Mouse (Mus musculus) stomach, embryonic 16.5 days (tissue): ENCODE data around the gene Abt1. TPM values are rescaled to one million over a fixed set of nuclear protein-coding genes. Genes with fewer than 3 reads are reported as not detected.

Experiments used
- ATAC-seq: fragments of 200-750 bp; cut with Nextera tagmentation; 2 replicates; pipeline ENCODE4 v1.8.0; 2017; ENCODE audit warnings: moderate number of reproducible peaks, moderate TSS enrichment; ENCODE audit not compliant: insufficient read depth, low FRiP score
- H3K27ac ChIP-seq: fragments of 300-500 bp; sonication (generic); 2 replicates; pipeline ENCODE4 v1.5.1; 2014; ENCODE audit warnings: low read length
- H3K27me3 ChIP-seq: fragments of 300-500 bp; sonication (generic); 2 replicates; pipeline ENCODE4 v1.6.1; 2014; ENCODE audit warnings: low read length, control low read depth, mixed read lengths; ENCODE audit not compliant: control insufficient read depth, insufficient read depth
- H3K36me3 ChIP-seq: fragments of 300-500 bp; sonication (generic); 2 replicates; pipeline ENCODE4 v1.6.1; 2014; ENCODE audit warnings: low read length; ENCODE audit not compliant: control insufficient read depth, insufficient read depth
- H3K4me1 ChIP-seq: fragments of 300-500 bp; sonication (generic); 2 replicates; pipeline ENCODE4 v1.6.1; 2014; ENCODE audit warnings: low read length, control low read depth, mixed read lengths; ENCODE audit not compliant: control insufficient read depth, insufficient read depth
- H3K4me2 ChIP-seq: fragments of 300-500 bp; sonication (generic); 2 replicates; pipeline ENCODE4 v1.6.1; 2014; ENCODE audit warnings: low read depth, low read length, mixed read lengths
- H3K4me3 ChIP-seq: fragments of 300-500 bp; sonication (generic); replicated peaks from 2 replicates; pipeline ENCODE4 v1.5.1; 2014; ENCODE audit warnings: mild to moderate bottlenecking, low read length
- H3K9ac ChIP-seq: fragments of 300-500 bp; sonication (generic); 2 replicates; pipeline ENCODE4 v1.6.1; 2014; ENCODE audit warnings: low read length
- H3K9me3 ChIP-seq: fragments of 300-500 bp; sonication (generic); replicated peaks from 2 replicates; pipeline ENCODE4 v1.6.1; 2016; ENCODE audit warnings: low read length, control low read depth; ENCODE audit not compliant: control insufficient read depth
- WGBS: fragments of 180-500 bp; shearing (Covaris S2); extraction: QIAGEN DNeasy Blood & Tissue Kit; methylation state at CpG from one replicate; pipeline ENCODE4 v1.1.7; 2014; 5-methylcytosine and 5-hydroxymethylcytosine counted together
- polyA plus RNA-seq: library from polyadenylated mRNA; unstranded; fragments of >200 nt; fragmentation: Nextera tagmentation; extraction: Ambion mirVana; gene quantifications from 2 replicates; pipeline ENCODE4 v1.2.1, GENCODE M21; 2015

The Abt1 gene
- polyA plus RNA-seq, 1 experiment from 2014 or later, result 11.4 TPM

DNA sequence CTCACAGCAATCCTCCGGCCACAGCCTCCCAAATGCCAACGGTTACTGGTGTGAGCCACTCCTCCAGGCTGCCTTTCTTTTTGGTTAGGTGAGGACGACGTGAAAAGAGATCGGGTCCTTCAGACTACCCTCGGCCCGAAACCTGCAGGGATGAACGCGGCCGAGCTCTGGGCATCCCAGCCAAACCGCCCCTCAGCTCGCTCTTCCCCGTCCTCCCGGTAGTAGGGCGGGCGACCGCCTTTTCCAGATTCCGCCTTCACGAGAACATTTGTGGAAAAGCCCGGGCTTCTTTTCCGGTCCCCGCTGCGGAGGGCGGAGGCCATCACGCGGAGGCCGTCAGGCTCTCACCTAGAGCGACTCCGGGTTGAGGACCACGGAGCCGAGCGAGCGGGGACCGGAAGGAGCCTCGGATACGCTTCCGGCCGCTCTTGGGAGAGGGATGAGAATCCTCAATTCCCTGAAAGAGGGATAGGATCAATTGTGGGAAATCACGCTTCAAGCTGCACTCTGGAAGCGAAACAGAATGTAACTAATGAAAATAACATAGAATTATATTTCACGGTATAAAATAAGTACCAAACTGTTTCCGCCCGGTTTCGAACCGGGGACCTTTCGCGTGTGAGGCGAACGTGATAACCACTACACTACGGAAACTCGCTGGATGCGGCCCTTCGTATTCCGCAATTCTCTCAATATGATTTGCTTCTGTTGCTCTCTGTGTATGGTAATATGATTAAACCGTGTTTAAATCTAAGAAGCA is 22.1 kb upstream of the Abt1 start:
- Histone ChIP-seq H3K27ac (peak overlapping the region; percentile 99), H3K9ac (peak overlapping the region; percentile 90), H3K9me3 (no peaks in the 10 kb centered on the region), H3K4me2 (peak overlapping the region; percentile 75), H3K4me1 (peaks cover 7% of the 10 kb centered on the region), H3K36me3 (no peaks in the 10 kb centered on the region), H3K4me3 (peak overlapping the region; percentile 84), H3K27me3 (no peaks in the 10 kb centered on the region)
- under 1% methylated on average over 55 of the region's 55 CpGs for whole genome bisulfite sequencing
- ATAC-seq, result peak; percentile 92

DNA sequence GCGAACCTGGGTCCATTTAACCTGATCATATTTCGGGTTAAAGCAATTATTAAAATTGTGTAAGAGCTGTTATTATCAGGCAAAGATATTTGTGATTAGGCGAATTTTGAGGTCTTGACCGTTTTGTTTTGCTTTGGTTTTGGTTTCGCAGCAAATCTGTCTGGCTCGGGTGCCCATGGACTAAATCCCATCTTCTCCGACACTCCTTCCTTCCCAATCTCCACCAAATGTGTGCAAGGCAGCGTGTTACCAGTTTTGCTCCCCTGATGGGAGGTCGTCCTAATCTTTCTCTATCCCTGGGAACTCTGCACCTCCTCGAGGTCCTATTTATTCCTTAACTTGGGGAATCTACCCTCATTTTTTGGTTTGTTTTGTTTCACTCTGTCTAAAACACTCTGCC is 21.5 kb upstream of the Abt1 start:
- 5% methylated on average over 10 of the region's 10 CpGs for WGBS
- H3K4me2 ChIP-seq, result peak overlapping the region; percentile 64
- H3K4me3 ChIP-seq, result peak overlapping the region; percentile 84
- H3K4me1 ChIP-seq, result peaks cover 7% of the 10 kb centered on the region
- H3K9me3 ChIP-seq, result no peaks in the 10 kb centered on the region
- no peaks in the 10 kb centered on the region for H3K36me3 ChIP-seq
- H3K9ac ChIP-seq, result peak overlapping the region; percentile 90
- H3K27me3 ChIP-seq, result no peaks in the 10 kb centered on the region
- H3K27ac ChIP-seq, result peak overlapping the region; percentile 99
- ATAC-seq, result no peak

DNA sequence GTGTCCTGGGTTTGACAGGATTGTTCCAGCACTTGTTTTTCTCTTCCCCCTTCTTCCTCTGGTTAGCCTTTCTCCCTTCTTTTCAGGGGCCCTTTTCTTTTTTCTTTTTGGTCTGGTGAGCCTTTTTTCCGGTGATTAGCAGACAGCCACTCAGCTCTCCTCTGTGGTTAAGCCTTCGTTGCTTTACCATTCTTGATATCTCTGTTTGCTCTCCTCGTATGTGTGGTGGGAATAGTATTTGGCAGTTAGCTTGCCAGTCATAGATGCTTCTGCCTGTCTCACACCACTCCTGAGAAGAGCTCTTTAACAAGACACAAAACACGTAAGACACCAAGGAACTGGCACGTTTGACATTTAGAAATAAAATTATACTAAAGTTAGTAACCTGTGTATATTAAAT is 20.8 kb upstream of the Abt1 start:
- WGBS, result 58% methylated on average over 5 of the region's 5 CpGs
- Histone ChIP-seq H3K27me3 (no peaks in the 10 kb centered on the region), H3K27ac (peak overlapping the region; percentile 27; the same call in 1 of the 2 replicates), H3K4me3 (peak overlapping the region; percentile 23; the same call in 1 of the 2 replicates), H3K36me3 (no peaks in the 10 kb centered on the region), H3K4me2 (peak overlapping the region; percentile 64), H3K4me1 (peaks cover 7% of the 10 kb centered on the region), H3K9ac (peak overlapping the region; percentile 46; the same call in 1 of the 2 replicates), H3K9me3 (no peaks in the 10 kb centered on the region)
- no peak for ATAC-seq

DNA sequence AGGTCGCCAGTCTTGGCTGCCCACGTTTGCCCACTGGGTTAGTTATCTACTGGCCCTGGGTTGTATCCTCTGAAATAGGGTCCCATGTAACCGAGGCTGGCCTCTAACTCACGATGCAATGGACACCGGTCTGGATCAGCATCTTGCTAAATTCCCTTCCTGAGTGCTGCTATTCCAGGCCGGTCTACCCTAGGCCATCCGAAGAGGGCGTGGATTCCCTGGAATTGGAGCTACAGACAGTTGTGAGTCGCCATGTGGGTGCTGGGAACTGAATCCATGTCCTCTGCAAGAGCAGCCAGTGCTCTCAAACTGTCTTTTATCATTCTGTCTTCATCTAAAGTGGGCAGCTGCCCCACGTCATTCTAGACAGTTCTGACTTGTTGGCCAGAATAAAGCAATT is 16.2 kb upstream of the Abt1 start:
- H3K27ac ChIP-seq, result no peak overlapping the region
- no peaks in the 10 kb centered on the region for H3K36me3 ChIP-seq
- no peak for ATAC-seq
- H3K4me3 ChIP-seq, result no peak overlapping the region
- H3K9me3 ChIP-seq, result no peaks in the 10 kb centered on the region
- no peaks in the 10 kb centered on the region for H3K27me3 ChIP-seq
- 65% methylated on average over 10 of the region's 10 CpGs for WGBS
- peaks cover 13% of the 10 kb centered on the region for H3K4me1 ChIP-seq
- no peak overlapping the region for H3K4me2 ChIP-seq
- H3K9ac ChIP-seq, result no peak overlapping the region

DNA sequence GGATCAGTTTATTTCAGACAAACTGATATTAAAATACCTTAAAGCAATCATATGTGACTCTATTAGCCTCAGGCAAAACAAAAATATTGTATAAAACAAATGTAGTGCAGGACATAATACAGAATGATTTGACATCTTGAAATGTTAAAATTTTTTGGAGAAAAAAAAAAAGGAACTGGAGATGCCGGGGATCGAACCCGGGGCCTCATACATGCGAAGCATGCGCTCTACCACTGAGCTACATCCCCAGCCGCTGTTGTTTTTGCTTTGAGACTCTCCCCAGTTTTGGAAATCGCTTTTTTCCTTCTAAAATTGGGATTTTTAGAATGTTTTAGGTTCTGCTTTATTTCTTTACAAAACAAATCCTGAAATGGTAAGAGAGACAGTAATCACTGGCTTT is 14.9 kb upstream of the Abt1 start:
- Histone ChIP-seq H3K9ac (no peak overlapping the region; the same call in 1 of the 2 replicates), H3K36me3 (no peaks in the 10 kb centered on the region), H3K4me1 (peaks cover 6% of the 10 kb centered on the region; the same call in 1 of the 2 replicates), H3K4me2 (peak overlapping the region; percentile 75), H3K27ac (no peak overlapping the region; the same call in 1 of the 2 replicates), H3K9me3 (no peaks in the 10 kb centered on the region), H3K27me3 (no peaks in the 10 kb centered on the region), H3K4me3 (peak overlapping the region; percentile 58)
- WGBS, result 0% methylated on average over 7 of the region's 7 CpGs
- no peak for ATAC-seq

DNA sequence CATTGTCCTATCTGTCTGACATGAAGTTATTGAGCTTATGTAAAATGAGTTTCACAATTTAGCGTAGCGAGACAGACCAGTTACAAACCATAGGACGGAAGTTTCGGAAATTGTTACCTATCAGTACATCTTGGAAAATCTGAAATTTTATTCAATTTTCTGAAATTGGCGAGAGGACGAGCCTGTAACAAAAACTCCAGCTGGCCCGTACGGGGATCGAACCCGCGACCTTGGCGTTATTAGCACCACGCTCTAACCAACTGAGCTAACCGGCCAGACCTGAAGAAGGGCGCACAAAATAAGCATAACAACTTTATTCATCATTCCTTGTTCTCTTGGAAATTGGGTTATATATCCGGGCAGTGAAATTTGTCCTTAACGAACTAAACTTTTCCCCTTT is 14.2 kb upstream of the Abt1 start:
- Histone ChIP-seq H3K9ac (peak overlapping the region; percentile 72), H3K4me3 (peak overlapping the region; percentile 58), H3K9me3 (no peaks in the 10 kb centered on the region), H3K4me1 (peaks cover 10% of the 10 kb centered on the region), H3K36me3 (no peaks in the 10 kb centered on the region), H3K27me3 (no peaks in the 10 kb centered on the region), H3K27ac (peak overlapping the region; percentile 84; the same call in 1 of the 2 replicates), H3K4me2 (peak overlapping the region; percentile 75)
- WGBS, result under 1% methylated on average over 17 of the region's 17 CpGs
- ATAC-seq, result peak; percentile 84

DNA sequence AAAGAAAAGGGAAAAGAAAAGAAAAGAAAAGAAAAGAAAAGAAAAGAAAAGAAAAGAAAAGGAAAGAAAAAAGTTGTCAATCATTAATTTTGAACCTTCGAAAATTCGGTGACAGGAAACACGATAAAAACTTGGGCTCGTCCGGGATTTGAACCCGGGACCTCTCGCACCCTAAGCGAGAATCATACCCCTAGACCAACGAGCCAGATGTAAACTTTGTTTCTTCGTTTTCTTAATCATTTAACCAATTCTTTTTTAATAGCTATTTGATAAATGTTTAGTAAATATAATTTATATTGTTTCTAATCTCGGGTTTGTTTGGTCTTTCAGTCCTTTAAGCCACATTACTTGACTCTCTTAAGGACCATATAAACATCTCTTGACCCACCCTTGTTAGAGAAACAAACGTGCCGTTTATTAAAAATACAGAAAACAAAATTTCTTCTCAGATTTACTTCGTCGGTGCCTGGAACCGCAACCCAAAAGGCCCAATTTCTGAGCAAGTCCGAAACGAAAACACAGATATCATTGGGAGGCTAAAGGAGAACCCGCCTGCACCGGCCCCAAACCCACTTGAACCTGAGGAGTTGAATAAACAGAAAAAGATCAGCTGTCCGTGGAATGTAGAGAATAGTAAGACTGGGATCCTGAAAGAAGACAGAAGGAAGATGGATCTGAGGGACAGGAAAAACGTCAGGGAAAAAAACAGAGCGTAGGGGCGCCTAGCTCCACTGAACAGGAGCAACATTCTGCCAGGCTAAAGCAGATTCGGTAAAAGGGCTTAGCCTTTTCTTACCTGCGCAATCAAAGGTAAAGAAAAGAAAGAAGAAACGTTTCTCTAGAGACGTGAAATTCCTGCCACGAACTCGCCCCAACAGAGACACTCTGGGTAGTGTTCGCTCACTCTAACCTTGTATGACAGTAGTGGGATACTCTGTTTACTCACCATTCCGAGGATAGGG is 13.5 kb upstream of the Abt1 start:
- peak; percentile 17; the same call in 1 of the 2 replicates for ATAC-seq
- no peaks in the 10 kb centered on the region for H3K36me3 ChIP-seq
- no peaks in the 10 kb centered on the region for H3K27me3 ChIP-seq

DNA sequence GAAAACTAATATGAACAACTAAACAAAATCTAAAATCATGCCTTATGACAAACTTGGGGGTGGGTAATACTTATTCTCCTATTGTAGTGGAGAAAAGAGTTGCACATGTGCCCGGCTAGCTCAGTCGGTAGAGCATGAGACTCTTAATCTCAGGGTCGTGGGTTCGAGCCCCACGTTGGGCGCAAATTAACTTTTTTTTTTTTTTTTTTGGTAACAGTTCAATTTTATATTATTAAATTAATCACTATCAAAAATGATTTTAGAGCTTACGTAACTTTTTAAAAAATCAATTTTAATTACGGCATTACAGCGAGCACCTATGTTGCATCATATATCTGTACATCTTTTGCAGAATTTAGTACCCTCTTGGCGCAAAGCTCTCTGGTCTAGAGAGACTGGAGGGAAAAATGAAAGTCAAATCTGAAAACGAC is 12.6 kb upstream of the Abt1 start:
- 2% methylated on average over 11 of the region's 11 CpGs for WGBS

More for the DNA sequence above, 13.5 kb upstream of the Abt1 start:
- H3K9me3 ChIP-seq, result no peaks in the 10 kb centered on the region
- H3K4me1 ChIP-seq, result peaks cover 10% of the 10 kb centered on the region
- H3K9ac ChIP-seq, result peak overlapping the region; percentile 72
- H3K4me2 ChIP-seq, result peak overlapping the region; percentile 75
- H3K4me3 ChIP-seq, result peak overlapping the region; percentile 58
- under 1% methylated on average over 32 of the region's 32 CpGs for WGBS
- peak overlapping the region; percentile 84 for H3K27ac ChIP-seq

More for the DNA sequence above, 12.6 kb upstream of the Abt1 start:
- Histone ChIP-seq H3K4me3 (peak overlapping the region; percentile 58), H3K4me2 (peak overlapping the region; percentile 74), H3K4me1 (peaks cover 10% of the 10 kb centered on the region), H3K27ac (no peak overlapping the region), H3K27me3 (no peaks in the 10 kb centered on the region), H3K36me3 (no peaks in the 10 kb centered on the region), H3K9me3 (no peaks in the 10 kb centered on the region), H3K9ac (no peak overlapping the region)
- ATAC-seq, result no peak
